Mouse (Mus musculus): ENCODE results near the gene Efcab5.
"Not testable (repeated sequence)": the region's sequence is repeated elsewhere in the genome, so short reads cannot be mapped to it uniquely, and the experiment has no call there.

The Efcab5 gene

DNA sequence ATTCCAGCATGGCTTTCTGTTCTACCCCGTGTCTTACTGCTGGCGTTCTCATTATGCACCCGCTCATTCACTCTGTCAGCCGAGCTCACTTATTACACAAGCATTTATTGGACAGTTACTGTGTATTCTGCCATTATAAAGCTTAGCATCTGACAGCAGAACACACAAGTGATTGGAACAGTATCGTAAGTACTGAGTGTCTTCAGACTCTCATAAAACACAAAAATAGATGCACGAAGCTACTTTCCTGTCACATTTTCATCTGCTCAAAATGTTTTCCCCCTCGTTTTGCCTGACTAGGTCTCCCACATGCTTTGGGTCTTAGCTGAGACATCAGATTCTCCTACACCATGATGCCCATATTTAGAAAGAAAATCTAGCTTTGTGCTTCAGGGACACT, 14.2 kb downstream of the Efcab5 start:
- no peak for DNase-seq (ENCODE audit: low spot score)

DNA sequence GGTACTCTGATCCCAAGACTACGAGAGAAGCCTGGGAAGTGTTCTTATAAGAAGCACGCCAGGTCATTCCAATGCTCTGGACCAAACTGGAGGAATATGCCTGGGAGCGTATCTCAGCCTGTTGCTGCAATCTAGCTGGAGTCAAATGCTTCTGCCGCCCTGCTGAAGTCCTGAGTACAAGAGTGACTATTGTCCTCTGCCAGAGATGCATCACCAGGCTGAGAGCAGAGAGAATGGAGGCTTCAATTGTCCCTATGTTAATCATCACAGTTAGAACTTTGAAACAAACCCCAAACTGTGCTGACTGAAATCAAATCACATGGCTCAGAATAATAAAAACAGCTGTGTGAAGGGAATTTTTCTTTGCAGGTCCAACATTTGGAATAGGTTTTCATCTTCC, 15.0 kb downstream of the Efcab5 start:
- no peak for DNase-seq (ENCODE audit: low spot score)

DNA sequence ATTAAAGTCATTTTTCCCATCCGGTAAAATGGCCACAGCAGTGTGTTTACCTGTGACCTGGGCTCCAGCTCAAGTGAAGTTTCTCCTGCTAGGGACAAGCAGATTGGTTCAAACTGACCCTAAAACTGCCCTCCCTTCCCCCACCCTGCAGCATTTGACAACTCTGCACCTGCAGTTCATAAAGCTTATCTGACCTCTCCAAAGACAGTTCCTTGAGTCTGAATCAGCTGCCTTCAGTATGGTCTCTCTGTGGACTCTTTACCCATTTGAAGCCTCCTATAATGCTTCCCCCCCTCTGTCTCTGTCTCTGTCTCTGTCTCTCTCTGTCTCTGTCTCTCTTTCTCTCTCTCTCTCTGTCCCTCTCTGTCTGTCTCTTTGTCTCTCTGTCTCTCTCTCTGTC, 28.0 kb downstream of the Efcab5 start:
- no peak for DNase-seq (ENCODE audit: low spot score)

DNA sequence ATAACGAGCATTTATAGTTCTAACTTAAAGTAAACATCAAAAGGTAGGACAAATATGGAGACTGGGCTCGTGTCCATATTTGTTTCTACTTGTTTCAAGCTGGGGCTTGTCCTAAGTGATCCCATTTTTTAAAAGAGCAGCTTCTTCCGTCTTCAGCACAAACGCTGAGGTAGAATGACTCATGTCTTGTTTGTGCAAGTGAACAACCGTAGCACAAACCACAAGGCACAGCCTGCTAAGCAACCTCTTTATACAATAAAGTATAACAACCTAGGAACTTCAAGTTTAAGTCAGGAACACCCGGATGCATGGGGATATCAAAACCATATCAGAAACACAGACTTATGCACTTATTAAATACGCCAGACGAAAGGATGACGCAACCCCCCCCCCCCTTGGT, 28.4 kb downstream of the Efcab5 start:
- no peak for DNase-seq (ENCODE audit: low spot score)

DNA sequence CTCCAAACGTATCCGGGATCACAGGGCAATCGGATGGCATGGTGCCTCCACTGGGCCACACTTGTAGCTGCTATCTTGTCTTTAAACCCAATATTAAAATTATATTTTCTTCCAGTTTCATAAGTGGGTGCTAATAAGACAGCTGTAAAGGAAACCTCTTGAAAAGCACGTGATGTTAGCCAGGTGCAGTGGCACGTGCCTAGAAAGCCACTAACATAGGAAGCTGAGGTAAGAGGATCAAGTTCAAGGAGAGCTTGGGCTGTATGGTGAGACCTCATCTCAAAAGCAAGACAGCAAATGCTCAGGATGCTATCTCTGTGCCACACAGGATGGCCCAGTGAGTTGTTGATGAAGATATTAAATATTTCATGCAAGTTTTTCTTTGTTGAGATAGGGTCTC, 34.6 kb downstream of the Efcab5 start:
- no peak for DNase-seq (ENCODE audit: low spot score)

DNA sequence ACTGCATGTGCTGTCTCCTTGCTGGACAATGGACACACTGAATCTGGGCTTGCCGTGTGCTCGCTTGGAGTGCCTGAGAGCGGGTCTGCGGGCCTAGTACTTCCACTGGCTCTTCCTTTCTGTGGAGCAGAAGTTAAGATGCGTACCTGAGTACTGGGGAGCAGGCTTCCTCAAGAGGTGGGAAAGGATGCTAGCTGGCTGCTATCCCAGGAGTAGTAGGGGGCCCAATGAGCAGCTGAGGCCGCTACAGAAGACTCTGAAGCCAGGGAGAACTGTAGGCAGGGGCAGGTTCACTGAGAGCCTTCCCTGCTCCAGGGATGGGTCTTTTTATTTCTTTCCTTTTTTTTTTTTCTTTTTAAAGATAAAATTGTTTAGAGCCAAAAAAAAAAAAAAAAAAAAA, 38.0 kb downstream of the Efcab5 start:
- no peak for DNase-seq (ENCODE audit: low spot score)

DNA sequence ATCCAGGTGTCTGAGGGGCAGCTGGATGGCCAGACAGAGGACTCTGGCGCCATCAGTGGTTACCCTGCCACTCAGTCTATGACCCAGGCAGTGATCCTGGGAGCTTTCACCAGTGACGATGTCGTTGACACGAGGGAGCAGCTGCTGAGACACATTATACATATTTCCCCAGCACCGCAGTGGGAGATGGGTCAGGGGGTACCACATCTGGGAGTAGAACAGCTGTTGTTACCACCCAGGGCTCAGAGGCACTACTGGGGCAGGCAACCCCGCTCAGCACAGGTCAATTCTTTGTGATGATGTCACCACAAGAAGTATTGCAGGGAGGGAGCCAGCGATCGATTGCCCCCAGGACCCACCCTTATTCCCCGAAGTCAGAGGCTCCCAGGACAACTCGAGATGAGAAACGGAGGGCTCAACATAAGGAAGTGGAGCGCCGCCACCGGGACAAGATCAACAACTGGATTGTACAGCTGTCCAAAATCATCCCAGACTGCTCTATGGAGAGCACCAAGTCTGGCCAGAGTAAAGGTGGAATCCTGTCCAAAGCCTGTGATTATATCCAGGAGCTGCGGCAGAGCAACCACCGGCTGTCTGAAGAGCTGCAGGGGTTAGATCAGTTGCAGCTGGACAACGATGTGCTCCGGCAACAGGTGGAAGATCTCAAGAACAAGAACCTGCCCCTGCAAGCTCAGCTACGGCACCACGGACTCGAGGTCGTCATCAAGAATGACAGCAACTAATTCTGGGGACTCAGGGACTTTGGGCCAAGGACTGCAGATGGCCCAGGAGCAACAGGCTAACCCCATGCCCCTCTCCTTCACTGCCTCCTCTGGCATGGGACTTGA, 38.8 kb downstream of the Efcab5 start:
- not testable (repeated sequence) for DNase-seq (ENCODE audit: low spot score)

DNA sequence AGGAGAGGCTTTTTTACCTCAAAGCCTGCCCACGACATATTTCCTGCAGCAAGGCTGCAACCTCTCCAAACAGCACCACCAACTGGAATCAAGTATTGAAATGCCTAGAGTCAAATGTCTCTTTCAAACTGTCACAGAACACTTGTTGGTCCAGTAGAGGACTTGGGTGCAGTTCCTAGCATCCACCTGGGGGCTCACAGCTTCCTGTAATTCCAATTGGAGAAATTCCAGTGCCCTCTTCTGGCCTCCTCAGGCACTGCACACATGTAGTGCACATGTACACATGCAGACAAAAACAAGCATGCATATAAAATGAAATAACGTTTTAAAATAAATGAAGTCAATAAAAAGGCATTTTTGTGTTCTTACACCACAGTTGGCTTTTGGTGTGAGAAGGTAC, 40.0 kb downstream of the Efcab5 start:
- DNase-seq (ENCODE audit: low spot score), result no peak

DNA sequence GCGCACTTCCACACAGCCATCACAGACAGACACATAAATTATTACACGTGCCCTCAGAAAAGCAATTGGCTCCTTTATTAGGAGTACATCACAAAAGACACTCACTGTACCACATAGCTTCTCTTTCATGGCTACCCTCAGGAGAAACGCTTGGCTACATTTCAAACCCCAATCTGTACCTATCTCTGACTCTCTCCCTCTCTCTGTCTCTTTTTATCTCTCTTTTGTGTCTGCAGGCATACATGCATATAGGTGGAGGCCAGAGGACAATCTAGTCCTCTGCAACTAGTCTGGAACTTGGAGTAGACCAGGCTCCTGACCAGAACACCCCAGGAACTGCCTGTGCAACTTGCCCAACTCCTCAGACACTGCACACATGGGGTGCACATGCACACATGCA, 41.0 kb downstream of the Efcab5 start:
- DNase-seq (ENCODE audit: low spot score), result no peak

DNA sequence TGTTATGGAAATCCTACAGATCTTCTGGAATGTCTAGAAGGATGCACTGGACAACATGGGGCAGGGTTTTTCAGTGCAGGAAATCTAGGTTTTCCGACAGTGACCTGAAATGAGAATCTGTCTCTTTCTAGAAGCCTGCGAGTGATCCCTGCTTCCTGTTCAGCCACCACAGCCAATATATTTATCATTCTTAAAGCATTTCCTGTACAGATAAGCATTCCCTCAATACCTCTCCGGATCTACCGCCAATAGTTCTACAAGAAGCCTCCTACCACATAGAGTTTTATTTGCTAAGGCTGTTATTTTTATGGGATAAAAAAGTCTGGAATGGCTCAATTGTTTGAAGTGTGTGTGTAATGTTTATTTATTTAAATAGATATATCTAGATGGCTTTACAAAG, 43.3 kb downstream of the Efcab5 start:
- DNase-seq (ENCODE audit: low spot score), result no peak

DNA sequence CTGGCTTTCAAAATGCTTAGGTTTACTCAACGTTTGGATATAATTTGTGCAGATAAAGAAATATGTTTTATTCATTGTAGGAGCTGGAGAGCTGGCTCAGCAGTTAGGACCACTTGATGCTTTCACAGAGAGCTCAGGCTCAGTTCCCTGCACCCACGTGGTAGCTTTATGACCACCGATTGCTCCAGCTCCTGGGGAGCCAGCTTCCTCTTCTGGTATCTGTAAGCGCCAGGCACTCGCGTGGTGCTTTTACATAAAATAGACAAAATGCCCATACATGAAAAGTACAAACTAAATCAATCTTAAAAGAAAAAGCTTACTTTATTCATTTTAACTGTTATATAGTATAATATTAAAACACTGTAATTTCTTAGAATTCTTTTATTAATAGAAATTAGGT, 46.8 kb downstream of the Efcab5 start:
- DNase-seq (ENCODE audit: low spot score), result no peak

DNA sequence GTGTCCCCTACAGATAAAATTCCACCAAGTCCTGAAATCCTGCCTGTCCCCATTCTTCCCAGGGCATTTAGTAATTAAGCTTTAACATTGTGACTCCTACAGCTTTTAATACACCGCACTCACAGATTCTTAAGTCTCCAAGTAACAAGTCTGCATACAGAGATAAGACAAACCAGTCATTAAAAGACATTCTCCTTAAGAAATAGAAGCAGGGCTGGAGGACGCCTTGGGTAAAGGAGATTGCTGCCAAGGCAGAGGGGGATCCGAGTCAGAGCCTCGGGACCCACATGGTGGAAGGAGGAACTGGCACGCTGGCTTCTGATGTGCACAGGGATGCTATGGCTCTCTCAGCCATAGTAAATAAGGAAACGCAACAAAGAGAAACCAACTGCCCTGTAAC, 48.8 kb downstream of the Efcab5 start:
- no peak for DNase-seq (ENCODE audit: low spot score)

DNA sequence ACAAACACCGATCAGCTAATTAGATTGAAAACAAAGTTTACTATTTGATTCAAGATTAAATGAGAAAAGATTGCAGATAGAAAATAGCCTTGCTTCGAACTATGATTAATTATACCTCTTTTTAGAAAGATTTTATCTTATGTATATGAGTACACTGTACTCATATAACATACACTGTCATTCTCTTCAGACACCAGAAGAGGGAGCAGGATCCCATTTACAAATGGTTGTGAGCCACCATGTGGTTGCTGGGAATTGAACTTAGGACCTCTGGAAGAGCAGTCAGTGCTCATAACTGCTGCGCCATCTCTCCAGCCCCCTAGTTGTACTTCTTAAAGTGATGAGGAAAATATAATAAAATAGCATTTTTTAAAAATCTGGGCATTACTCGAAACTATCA, 55.3 kb downstream of the Efcab5 start:
- DNase-seq (ENCODE audit: low spot score), result no peak

DNA sequence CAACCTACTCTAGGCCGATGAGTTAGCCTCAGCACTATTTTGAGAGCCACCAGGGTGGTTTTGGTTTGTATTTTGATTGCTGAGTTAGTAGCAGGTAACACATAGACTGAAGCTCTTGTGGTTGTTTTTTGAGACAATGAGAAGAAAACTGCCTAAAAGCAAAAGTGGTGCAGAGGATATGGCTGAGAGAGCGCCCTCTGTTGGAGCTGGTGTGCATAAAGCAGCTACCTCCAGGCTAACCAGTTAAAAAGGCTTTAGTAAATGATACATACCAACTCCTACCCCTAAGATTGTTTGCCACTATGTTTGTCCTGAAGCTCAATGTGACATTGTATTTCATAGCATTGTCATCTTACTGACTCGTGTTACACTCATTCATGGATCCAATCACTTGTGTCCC, 56.2 kb downstream of the Efcab5 start:
- DNase-seq (ENCODE audit: low spot score), result peak; percentile 23

DNA sequence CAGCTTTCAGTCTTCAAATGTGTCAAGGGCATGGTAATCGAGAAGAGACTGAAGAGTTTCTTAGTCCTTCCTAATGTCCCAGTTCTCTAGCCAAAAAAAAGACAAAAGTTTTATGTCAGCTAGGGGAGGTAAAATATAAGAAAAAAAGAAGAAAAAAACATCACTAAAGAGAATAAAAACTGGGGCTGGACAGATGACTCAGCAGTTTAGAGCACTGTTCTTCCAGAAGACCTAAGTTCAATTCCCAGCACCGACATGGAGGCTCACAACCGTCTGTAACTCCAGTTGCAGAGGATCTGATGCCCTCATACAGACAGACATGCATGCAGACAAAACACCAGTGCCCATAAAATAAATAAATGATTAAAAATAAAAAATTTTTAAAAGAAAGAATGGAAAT, 60.2 kb downstream of the Efcab5 start:
- no peak for DNase-seq (ENCODE audit: low spot score)

DNA sequence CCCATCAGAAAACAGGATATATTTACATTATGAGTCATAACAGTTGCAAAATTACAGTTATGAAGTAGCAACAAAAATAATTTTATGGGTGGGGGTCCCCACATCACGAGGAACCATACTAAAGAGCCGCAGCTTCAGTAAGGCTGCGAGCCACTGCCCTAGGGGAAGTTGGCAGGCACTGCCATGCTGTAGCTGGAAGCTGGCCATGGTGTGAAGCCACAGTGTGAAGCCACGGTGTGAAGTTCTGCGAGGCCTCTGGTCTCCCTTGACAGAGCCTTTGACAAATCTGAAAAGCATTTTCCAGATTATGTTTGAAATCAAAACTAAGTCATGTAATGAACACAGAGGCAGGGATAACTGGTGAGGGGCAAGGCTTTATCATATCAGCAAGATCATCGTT, 77.6 kb downstream of the Efcab5 start:
- DNase-seq (ENCODE audit: low spot score), result no peak

DNA sequence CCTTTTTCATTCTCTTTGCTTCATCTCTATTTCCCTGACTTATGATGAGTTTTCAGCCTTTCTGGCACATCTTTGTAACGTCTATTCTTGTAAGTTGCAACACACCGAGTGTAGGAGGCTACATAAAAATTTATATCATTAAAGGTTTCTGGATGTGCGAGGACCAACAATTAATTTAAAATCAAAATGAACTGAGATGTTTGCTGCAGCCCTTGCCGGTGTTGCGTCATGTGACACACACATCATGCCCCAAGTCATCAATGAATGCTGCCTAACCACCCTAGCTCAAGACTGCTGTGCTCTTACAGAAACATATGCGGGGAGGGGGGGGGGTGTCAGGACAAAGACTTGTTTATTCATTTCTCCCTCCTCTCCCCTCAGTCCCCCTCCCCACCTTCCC, 80.3 kb downstream of the Efcab5 start:
- DNase-seq (ENCODE audit: low spot score), result no peak

DNA sequence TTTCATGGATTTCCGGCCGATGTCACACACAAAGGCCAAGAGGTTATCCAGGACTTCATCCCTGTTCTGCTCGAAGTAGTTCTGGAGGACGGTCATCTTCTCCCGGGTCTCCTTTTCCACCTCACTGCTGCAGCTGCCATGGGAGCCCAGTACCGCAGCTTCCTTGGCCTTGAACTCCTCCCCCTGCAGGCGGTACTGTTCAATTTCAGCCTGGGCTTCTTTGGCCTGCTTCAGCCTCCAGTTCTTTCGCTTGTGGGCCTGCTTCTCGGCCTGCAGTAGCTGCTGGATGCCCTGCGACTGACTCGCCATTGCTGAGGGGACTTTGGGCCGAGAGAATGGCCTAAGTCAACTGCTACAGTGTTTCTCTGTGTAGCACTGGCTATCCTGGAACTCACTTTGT, 80.9 kb downstream of the Efcab5 start:
- not testable (repeated sequence) for DNase-seq (ENCODE audit: low spot score)

DNA sequence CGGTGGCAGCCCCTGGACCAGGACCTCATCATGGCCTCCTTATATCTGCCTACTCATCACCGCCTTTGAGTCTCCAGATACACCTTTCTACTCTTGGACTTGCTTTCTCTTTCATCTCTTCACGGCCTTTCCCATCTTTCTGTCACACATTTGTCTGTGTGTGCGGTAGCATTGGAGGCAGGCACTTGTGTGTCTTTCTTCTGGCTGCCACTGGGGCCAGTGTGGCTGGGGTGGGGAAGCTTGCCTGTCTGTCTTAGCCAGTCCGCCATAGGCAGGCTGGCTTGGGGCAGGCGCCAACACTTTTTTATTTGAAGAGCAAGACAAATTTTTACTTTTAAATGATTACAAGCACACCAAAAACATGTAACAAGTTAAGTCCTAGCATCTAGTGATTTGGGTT, 81.8 kb downstream of the Efcab5 start:
- DNase-seq (ENCODE audit: low spot score), result no peak

DNA sequence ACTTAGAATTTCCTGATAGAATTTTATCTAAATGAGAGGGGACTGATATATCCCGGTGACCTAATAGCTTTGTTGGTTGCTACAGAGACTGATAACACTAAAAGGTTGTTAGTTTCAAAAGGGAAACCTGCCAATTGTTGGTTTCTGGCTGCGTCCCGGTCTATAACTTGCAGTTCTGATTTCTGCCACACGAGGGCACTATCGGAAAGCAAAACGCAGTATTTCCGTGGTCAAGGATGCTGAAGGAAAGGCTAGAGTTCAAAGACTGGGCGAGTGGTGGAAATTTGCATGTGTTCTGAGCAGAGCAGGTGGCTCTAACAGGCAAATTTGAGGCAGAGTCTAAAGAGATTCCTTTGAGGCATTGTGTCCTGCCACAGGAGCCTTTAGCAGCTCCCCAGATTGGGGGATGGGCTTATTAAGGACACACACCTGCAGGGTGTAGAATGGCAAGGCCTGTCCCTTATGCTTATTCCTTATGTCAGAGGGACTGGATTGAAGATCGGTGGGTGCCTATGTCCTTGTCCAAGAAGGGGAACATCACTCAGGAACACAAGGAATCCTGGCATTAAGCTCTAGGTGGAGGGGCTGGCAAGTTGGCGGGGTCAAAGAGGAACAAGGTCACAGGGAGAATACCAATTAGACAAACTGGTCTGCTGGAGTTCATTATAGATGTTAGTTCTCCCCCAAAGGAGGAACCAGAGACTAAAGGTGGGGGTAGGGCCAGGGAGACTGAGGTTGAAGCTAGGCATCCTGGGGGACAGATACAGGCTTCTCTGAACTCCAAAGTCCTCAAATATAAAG, 88.4 kb downstream of the Efcab5 start:
- DNase-seq (ENCODE audit: low spot score), result peak; percentile 68

DNA sequence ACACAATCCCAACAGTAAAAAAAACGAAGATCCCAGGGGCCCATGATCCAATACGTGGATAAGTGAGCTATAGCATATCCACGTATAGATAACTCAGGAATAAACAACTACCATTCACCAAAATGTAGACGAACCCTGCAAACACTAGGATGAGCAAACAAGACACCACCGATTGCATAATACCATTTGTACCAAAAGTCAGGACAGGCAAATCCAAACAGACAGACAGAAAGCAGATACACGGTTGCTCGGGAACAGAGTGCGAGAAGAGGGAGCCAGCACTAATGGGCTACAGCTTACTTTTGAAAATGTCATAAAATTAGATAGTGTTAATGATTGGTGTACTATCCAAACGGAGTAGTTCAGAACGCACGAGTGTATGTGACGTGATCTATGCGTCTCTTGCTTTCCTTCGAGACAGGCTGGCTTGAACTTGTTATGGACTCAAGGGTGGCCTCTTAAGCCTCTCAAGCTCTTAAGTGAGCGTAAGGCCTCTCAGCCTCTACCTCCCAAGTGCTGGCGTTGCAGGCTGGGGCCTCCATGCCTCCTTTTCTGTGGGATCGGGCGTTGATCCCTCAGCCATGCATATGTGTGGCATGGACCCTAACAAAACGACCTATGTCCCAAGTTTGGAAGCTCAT, 90.3 kb downstream of the Efcab5 start:
- DNase-seq (ENCODE audit: low spot score), result no peak

DNA sequence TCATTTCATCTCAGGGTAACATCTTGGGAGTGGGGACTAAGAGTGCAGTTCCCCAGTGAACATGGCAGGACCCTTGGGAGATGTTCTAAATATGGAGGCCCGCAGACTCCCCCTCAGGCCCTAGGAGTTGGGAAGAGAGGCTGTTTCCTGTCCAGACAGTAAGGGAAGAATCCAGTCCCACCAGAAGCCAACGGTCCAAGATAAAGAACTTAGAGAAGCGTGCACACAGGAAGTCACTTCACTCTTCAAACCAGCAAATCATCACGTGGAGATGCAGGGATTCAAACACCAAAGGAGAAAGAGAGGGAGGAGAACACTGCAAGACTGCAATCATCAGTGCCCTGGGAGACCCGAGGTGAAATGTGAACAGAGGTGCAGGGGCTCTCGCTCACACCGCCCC, 91.8 kb downstream of the Efcab5 start:
- no peak for DNase-seq (ENCODE audit: low spot score)

DNA sequence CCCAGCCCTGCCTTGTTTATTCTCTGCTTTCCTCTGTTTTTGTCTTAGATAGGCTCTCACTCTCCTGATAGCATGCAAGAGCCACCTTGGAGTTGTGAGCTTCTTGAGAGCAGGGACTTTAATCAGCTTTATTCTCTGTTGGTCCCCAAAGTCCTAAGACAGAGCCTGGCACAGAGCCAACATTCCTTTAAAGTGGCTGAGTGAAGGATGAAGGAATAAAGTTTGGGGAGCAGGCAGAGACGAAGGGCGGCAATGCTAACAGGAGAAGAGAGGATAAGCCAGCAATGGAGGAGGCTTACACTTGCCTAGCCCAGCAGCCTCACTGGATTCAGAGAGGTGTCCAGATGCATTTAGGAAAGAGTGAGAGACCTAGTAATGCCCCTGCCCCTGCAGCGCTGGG, 92.2 kb downstream of the Efcab5 start:
- no peak for DNase-seq (ENCODE audit: low spot score)
